Mouse (Mus musculus) kidney, postnatal 4 days (tissue): ENCODE measurements at regions not wholly inside any gene's neighbourhood (a gene's known extent, or its start where the extent isn't known, plus 50 kb on each side); places are given as distances from the start of the nearest gene placed in this dataset.

Experiments used
- DNase-seq, 2 experiments: peaks; one replicate each; pipeline ENCODE4 v3.0.0; 2021; ENCODE audit warnings: mixed read lengths in 2 of 2

- DNase-seq = no peak
These were observed 563.3 kb downstream of the Trim52 start for GRCm38 (mm10) chr14:106669281-106669680.

GRCm38 (mm10) chr14:106677970-106678369 is 572.0 kb downstream of the Trim52 start:
- no peak for DNase-seq

- DNase-seq = no peak
These were observed 575.2 kb downstream of the Trim52 start for GRCm38 (mm10) chr14:106681193-106681592.

GRCm38 (mm10) chr14:106687361-106687760 is 581.4 kb downstream of the Trim52 start:
- DNase-seq = no peak

- no peak for DNase-seq
These were observed 608.0 kb downstream of the Trim52 start for GRCm38 (mm10) chr14:106714020-106714419.

GRCm38 (mm10) chr14:106733825-106734224 is 627.8 kb downstream of the Trim52 start:
- no peak for DNase-seq

- no peak for DNase-seq
These were observed 634.9 kb downstream of the Trim52 start for GRCm38 (mm10) chr14:106740857-106741256.

DNA sequence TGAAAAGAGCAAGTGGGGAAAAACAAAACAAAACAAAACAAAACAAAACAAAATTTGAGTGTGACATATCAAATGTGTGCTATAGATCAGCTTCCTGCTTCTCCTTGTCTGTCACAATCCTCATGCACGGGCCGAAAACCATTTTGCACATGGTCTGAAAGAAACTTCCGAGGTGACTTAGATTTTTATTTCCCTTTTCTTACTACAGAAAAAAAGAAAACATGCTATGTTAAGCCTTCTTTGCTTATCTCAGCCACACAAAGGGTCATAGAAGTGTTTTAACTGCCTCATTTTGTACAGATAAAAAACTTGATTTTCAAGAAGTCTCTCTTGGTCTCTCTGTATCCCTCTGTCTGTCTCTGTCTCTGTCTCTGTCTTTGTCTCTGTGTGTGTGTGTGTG is 654.2 kb downstream of the Trim52 start:
- DNase-seq = no peak

GRCm38 (mm10) chr14:106763089-106763605 is 657.1 kb downstream of the Trim52 start:
- no peak for DNase-seq

GRCm38 (mm10) chr14:106765884-106766467 is 660.0 kb downstream of the Trim52 start:
- peak in 1 of 2 experiments; percentile 3 for DNase-seq
